Mouse (Mus musculus) megakaryocyte-erythroid progenitor cell, adult 5 weeks (primary cell): Measurements from ENCODE around the gene Gm14525. TPM values are rescaled to one million over a fixed set of nuclear protein-coding genes. Genes with fewer than 3 reads are reported as not detected.

Source experiments
- polyA plus RNA-seq: library from polyadenylated mRNA; stranded (reverse); fragments of >175 nt; gene quantifications from 2 replicates; pipeline ENCODE4 v1.2.3, GENCODE M21; 2012

Gm14525 gene
- polyA plus RNA-seq: not detected in 2 replicates

DNA sequence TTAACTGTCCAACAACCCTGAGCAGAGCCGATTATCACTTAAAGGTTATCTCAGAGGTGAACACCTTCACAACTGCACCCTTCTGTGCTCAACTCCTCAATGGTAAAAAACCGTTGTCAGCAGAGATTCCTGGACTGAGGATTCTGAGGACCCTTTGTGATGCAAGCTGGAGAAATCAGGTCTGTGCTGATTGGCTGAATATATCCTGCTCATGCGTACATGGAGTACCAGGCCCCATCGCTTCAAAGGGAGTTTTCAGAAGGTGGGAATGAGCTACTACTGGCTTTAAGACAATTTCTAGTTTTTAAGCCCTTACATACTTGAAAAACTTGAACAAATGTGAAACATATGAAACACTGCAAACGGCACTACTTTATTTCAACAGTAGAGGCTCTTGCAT lies at the start of gene Gm14525:
Gene Gm14525, minus strand, starts transcription at position 101 of the 400 bp plus-strand sequence.

Other genes with a start within 250 kb of the Gm14525 start
- gene Slx, start 157.1 kb downstream of the Gm14525 start, polyA plus RNA-seq: not detected in 2 replicates
- gene Gm6121, start 233.1 kb upstream of the Gm14525 start, polyA plus RNA-seq: not detected in 2 replicates